Mouse (Mus musculus): ENCODE measurements around the gene Bace2.

The Bace2 gene

DNA sequence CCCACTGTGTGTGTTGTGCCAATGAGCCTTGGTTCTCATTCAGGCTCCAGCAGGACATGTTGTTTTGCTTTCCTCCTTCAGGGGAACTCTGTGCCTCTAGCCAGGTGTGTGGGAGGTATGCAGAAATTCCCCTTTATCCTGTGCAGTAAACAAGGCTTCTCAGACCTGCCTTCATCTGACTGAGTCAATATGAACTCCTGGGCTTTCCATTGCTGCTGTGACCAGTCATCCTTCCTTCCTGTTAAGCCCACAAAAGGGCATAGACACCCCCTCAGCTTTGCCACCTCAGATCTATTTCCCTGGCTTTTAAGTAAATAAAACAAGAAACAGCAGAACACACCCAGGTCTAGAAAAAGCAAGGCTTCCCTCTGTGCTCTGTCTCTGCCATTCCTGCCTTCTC lies 45.2 kb downstream of the Bace2 start:
- no peak for DNase-seq (ENCODE audit: low spot score in 2 of 2)

DNA sequence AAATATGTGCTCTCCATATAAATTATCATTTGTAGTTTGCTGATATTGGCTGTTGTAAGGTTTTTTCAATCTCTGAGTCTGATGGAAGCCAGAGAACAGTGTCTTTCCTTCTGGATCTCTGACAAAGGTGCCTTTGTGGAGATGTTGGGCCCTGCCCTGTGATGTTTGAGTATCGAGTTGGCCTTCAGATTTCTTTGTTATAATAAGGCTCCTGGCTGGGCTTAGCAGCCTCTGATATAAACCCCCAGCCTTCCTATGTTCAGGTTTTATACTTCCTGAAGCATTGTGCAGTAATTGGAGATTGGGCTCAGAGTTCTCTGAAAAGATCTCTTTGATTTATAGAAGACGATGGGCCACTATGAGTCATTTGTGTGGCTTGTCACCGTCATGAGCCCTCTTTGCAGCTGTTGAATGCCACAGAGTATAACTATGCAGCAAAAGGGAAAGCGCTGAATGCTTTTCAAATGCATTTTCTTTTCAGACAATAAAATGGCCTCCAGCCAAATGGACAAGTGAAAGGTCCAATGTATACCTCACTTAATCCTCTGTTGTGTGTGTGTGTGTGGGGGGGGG lies 45.8 kb downstream of the Bace2 start:
- DNase-seq (ENCODE audit: low spot score in 2 of 2): no peak

DNA sequence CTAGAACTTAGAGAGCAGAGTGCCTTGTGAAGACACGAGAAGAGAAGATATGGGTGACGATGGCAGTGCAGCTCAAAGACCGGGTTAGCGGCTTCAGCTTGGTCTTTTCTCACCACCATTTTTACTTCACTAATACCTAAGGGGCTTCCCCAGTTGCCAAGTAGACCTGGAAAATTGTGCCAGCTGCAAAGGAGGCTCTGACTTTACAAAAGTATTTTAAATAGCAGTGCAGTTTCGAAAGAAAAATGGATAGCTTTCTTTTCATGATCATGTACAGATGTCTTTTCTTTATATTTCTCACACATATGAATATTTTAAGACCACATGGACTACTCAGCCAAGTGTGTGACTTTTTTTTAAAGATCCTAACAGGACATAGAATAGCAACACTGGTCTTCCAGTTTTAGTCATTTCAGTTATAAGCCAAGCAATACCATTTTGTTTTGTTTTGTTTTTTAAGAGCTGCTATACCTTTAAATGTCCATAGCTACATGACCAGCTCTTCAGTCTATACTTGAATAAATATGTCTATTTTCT lies 49.0 kb downstream of the Bace2 start:
- DNase-seq (ENCODE audit: low spot score in 2 of 2): no peak

DNA sequence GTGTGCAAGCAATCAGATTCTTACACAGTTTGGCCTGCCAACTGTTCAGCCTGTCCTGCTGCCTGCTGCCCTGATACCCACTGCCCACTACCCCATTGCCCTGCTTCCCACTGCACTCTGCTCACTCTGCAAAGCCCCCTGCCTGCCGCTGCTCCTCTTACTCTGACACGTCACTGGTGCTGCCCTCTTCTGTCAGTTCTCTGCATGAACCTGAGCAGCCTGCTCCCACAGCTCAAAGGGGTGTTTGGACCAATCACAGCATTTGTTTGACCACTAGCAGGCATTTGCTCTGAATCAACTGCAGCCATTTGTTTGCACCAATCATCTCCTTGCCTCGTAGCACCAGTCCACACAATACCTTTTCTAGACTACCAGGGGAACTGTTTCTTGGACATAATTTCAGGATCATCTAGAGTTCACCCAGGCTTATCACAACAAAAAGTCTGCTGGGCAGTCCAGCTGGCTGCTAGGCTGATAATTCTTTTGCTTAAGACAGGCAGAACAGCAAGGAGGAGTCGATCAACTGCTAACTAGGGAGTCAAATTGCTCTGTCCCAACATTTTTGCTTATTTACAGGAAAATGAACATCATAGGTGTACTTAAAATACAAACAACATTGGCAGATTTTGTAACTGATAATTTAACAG lies 61.5 kb downstream of the Bace2 start:
- DNase-seq (ENCODE audit: low spot score in 2 of 2): peak in 1 of 2 experiments; percentile 28

DNA sequence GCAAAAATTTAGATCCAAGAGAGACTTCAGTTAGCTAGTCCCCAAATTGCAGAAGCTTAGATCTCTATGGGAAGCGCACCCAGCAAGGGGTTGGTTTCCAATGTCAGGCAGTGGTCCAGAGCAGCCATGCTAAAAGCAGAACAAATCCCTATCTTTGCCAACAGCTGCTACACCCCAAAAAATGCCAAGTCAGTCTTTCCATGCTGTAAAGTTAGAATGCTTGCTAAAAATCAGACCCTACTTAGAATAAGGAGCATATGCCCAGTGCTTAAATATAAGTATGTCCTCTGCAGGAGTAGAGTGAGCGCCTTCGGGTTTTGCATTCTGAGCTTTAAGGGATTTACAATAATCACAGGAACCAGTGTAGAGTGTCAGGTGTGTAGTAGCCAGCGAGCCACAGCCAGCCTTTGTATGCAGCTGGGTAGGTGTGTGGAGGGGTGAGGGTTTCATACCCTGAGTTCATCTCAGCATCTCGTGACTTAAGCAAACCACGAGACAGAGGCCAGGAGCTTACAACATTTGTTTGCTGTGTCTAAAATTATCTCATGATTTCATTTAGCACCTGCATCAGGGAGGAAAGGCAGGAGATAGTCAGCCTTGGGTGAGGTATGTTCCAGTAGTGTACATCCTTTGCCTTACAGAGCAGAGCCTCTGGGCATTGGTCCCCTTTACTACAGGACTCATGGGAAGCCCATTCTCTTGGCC lies 62.4 kb downstream of the Bace2 start:
- no peak for DNase-seq (ENCODE audit: low spot score in 2 of 2)

DNA sequence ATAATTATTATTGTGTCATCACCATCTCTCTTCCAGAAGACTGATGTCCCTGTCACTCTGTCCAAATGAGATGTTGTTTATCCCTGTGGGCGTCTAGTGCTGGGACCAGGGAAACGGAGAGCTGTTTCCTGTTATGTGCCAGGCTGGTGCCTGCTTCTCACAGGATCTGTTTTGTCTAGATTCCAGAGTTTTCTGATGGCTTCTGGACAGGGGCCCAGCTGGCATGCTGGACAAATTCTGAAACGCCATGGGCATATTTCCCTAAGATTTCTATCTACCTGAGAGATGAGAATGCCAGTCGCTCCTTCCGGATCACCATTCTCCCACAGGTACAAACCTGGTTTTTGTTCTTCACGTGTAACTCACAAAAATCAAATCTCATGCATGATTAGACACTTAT lies 65.1 kb downstream of the Bace2 start:
- DNase-seq (ENCODE audit: low spot score in 2 of 2): no peak

DNA sequence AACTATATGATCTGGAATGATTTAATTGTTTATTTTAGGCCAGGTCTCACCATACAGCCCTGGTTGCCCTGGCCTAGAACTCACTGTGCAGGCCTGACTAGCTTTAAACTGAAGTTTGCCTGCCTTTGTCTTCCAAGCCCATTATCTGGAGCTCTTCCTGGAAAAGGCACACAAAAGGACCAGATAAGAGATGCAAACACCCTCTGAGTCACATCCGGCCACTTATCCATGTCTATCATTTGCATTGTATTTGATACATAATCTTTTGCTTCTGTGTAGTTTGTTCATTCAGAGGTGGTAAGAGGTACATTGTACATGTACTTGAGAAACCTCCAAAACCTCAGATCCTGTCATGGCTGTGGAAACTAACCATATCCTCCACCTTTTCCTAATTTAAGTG lies 67.1 kb downstream of the Bace2 start:
- no peak for DNase-seq (ENCODE audit: low spot score in 2 of 2)

DNA sequence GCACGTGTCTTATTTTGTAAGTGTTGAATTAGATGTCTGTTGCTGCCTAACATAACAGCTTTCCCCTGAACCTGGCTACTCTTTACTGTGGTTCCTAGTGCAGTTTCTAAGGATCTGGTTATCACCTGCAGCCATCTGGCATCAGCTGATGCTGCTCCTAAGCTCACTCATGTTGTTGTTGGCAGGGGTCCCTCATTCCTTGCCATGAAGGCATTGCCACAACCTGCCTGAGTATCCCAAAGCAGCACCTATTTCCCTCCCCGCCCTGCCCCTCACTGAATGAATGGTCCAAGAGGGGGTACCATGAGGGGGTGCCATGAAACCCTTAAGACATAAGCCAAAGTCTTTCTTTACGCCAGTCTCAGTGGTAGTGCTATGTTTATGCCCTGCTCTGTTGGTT lies 71.5 kb downstream of the Bace2 start:
- no peak for DNase-seq (ENCODE audit: low spot score in 2 of 2)

DNA sequence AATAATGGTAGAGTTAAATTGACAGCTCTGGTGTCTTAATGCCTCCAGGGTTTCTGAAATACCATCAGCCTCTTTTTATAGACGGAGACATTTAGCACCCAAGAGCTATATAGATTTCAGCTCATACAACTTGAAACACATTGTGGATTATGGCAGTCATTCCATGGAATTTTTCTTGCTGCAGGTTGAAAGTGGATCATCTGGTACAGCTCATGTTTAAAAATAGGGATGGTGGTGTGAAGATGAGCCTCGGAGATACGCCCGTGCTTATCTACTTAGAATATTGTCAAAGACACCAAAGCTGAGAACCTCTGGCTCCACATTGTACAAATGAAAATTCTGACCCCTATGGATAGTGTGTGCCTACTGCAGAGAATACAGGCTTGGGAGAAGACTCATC lies 73.5 kb downstream of the Bace2 start:
- no peak for DNase-seq (ENCODE audit: low spot score in 2 of 2)

DNA sequence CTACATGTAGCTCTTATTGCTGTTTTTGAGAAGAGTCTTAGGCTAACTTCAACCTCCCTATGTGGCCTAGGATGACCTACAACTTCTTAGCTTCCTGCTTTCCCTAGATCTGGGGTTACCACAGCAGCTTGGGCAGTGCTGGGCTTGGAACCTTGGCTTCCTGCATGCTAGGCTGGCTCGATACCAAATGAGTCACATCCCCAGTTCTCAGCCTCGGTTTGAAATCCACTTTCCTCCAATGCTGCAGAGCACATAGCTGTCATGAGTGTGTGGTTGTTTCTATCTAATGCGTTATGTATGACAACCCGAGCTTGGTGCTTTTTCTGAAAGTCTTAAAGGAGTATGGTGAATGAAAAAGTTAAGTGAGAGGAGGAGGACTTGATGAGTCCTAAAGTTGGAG lies 74.8 kb downstream of the Bace2 start:
- peak in 1 of 2 experiments; percentile 21 for DNase-seq (ENCODE audit: low spot score in 2 of 2)

DNA sequence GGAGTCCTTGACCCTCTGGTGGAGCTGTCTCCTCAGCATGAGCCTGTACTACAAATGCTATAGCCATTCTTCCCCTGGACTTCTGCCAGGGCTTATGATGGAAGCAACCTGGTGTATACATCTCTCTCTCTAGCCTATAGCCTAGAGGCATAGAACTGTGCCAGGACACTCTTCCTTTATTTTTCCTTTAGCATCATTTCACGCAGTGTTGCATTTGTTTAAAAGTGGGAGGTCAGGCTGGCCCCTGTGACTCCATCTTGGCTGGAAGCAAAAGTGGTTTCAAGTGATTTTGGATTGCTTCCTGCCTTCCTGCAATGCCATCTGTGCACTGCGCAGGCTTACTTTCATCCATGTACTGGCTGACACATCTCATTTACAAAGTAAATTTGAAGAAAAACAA lies 77.7 kb downstream of the Bace2 start:
- DNase-seq (ENCODE audit: low spot score in 2 of 2): no peak

DNA sequence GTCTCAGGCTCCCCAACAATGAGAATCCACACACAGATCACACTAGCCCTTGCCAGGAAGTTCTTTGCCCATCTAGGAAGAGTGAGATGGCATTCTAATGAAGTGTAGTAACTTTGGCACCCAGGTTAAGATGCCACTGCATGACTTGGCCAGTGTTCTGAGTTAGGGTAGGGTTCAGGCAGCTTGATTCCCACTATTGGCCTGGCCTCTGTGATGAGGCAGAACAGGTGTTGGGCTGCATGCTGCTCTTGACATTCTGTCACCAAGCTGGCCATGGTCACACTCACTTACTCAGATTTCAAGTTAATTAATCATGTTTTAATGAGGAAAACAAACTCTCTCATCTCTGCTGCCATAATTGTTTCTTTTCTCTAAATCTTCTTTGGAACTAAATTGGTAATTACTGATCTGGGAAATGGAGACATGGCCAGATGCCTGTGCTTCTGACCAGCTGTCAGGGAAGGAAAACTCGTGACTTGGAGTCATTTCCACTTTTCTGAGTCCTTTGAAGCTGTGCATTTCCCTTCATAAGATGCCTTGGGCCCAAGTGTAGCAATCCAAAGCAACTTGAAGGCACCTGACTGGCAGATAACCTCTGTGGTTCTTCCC lies 81.0 kb downstream of the Bace2 start:
- DNase-seq (ENCODE audit: low spot score in 2 of 2): no peak

DNA sequence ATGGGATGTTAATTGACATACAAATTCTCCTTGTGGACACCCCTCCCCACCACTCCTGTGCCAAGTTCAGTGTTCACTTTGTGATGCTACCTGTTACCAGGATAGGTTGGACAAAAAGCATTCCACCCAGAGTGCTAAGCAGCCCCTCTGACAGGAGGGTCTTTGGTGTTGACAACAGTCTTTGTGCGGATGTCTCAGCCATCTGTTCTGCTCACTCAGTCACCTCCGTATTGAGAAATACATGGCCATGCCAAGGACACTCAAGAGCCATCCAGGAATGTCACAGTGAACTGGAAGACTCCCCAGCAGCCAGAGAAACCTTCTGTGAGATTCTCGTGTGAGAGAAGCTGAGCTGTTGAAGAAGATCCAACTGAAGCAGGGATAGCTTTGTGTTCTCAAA lies 81.6 kb downstream of the Bace2 start:
- DNase-seq (ENCODE audit: low spot score in 2 of 2): no peak

DNA sequence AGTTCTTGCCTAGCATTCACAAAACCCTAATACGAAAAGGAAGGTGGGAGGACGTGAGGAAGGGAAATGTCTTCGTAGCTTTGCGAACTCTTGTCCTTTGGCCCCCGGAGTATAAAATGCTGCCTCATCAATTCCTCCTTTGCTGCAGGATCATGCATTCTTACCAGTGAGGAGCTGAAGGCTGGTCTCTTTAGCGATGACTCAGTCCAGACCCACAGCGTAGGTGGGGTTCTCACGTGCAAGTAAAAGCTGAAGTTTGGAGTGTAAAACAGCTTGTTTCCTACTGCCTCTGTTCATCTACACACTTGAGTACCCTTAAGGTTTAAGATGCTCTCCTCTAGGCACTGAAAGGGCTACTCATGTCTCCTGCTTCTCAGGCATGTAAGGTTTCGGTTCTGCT lies 85.4 kb downstream of the Bace2 start:
- peak in 1 of 2 experiments; percentile 24 for DNase-seq (ENCODE audit: low spot score in 2 of 2)

DNA sequence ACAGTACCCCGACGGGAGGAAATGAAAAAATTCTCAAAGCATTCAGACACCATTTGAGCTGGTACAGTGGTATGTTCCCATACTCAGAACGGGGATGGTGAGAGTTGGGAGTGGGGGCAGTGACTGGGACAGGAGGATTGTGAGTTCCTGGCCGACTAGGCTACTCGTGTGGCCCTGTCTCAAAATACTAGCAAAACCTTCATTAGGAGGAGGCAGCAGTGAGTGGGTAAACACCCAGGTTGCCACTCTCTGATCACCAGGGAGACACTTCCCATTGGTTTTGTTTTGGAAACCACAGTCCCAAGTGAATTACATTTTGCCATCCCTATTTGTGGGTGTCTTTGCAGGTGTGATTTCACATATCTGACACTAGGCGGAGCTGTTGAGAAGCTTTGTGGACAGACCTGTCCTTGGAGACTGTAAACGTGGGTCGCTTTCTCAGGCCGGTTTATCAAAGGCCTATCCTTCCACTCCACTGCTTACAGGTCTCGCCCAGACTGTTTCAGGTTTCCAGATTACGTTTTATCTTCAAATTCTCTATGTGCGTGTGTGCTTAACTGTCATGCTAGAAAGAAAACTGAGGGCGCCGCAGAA lies 87.2 kb downstream of the Bace2 start:
- DNase-seq (ENCODE audit: low spot score in 2 of 2): no peak

DNA sequence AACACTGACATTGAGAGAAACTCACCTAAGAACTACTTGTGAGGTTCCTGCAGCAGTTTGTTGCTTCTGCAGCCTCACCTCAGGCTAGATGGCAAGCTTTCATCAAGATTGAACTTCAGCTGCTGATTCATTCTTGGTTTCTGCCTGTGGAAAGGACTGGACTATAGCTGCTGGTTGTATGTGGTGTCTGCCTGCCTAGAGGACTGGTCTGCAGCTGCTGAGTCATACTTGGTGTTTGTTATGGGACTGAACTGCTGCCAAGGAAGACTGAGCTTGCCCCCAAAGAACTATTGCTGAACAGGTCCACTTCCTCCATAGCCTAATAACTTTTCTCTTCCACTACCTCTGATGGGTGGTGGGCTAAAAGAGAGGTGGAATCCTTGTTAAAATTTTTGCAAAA lies 90.8 kb downstream of the Bace2 start:
- DNase-seq (ENCODE audit: low spot score in 2 of 2): no peak

DNA sequence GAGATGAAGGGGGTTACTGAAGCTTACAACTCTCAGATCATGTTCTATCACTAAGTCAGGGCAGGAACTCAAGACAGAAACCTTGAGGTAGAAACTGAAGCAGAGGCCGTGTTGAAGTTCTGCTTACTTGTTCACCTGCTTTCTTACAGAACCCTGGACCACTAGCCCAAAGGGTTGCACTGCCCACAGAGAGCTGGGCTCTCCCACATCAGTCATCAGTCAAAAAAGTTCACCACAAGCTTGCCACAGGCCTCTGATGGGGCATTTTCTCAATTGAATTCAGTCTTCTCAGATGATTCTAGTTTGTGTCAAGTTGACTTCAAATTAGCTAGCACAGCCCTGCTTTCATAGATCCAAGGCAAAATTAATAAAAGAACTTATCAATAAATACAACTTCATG lies 103.3 kb downstream of the Bace2 start:
- no peak for DNase-seq (ENCODE audit: low spot score in 2 of 2)

DNA sequence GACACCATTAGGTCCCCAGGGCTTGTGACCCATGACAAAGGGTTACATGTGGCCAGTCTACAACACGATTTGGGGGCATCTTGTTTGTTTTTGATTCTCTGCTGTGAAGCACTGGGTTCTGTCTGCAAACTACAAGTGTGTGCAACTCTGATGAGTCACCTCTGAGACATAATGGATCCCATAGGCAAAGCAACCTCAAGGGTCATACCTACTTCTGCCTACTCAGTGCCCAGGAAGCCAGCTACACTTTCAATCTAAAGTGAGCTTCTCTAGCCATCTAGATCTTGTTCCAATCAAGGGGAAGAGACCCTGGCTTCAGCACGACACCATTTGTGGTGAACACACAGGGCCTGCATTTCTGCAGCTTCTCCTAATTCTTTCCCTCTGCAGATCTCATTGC lies 104.7 kb downstream of the Bace2 start:
- DNase-seq (ENCODE audit: low spot score in 2 of 2): no peak

DNA sequence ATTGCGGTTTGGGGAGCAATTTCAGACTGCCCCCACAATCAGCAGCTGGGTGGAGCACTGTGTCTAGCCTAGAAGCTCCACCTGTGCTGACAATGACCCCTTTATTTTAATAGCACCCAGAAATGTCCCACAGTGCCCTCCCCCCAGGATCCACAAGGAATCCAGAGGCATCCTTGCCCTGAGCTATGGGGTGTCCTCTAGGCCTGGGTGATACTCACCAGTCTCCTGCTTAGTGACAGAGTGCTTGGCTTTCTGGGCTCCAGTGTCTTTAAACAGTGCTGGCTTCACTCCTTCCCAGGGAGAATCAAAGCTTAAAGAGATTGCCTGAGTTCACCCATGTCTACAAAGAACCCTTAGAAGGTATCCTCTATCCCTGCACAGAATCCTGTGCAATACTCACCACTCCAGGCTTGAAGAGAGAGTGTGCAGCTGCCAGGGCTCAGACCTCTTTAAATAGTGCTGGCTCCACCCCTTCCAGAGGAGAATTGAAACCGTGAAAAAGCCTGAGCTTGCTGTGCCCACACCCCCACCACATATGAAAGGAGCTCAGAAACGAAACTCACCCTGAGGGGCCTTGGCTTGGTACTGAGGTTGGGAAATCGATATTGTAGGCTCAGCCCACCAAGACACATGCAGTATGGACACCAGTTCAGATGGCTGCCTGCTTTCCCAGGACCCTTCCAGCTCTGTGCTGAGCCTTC lies 106.1 kb downstream of the Bace2 start, which contains the start of gene Mx1:
Gene Mx1, minus strand, starts transcription at position 427 of the 701 bp plus-strand sequence.
- no peak for DNase-seq (ENCODE audit: low spot score in 2 of 2)

DNA sequence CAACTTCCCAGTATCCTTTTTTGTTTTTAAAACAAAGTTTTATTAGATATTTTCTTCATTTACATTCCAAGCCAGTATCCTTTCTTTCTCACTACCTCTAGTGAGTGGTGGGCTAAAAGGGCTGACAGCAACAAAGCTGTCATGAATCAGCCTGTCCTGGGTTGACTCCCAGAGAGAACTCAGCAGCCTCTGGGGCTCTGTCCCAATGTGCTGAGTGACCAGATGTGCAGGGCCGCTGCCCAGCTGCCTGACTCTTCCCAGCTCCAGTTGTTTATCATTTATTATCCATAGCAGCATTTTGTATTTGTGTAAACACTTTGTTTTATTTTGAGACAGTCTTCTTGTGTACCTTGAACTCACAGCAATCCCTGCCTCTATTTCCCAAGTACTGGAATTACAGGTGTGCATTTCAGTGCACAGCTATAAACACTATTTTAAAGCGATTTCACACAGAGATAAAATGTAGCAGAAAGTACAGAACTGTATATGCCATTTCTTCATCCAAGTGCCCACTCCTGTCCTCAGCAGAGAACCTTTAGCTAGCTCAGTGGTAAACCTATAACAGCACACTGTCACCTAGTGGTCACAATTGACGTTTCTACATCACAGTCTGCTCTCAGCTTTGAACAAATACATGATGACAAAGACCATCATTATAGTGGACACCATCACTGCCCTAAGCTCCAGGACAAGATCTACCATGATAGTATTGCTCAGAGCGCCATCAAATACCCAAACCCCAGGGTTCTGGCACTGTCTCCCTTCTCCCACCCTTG lies 109.8 kb downstream of the Bace2 start:
- DNase-seq (ENCODE audit: low spot score in 2 of 2): no peak

DNA sequence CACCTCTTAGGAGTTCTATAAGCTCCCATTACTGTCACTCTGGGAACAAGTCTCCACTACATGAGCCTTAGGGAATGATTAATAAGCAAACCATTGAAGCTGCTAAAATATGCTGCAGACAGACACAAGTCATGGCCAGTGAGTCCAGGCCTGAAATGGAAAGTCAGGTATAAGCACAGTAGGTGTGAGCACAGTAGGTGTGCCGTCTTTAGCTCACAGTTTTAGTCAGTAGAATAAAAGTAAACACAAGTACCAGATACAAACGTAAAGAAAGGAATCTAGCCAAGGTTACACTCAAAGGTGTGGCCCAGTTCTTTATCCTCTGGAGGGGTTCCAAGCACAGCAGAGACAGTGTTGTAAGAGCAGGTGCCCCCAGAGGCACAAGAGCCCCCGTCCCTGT lies 110.9 kb downstream of the Bace2 start:
- no peak for DNase-seq (ENCODE audit: low spot score in 2 of 2)
